Mouse (Mus musculus) MEL (cell line): ENCODE measurements around the gene Timm22. TPM values are rescaled to one million over a fixed set of nuclear protein-coding genes. Genes with fewer than 3 reads are reported as not detected.
A peak's percentile ranks its signal among the peaks of the same experiment; 100 is the strongest.

Source experiments
- DNase-seq: peaks from one replicate; pipeline ENCODE4 v3.0.0; 2011; ENCODE audit warnings: low read depth, low spot score
- H3K27ac ChIP-seq: 2 replicates; pipeline ENCODE4 v1.5.1; 2012; ENCODE audit warnings: low read depth, mild to moderate bottlenecking, control low read depth, low read length, moderate library complexity; ENCODE audit not compliant: control insufficient read depth
- H3K27me3 ChIP-seq, 2 experiments: fragments of 150-350 bp in 1 of 2; sonication (generic) in 1 of 2; 2 replicates each; pipeline ENCODE4 v1.6.1; 2012; ENCODE audit warnings: low read length in 2 of 2, mild to moderate bottlenecking in 2 of 2, improper control_type of control experiment in 1 of 2, moderate library complexity in 1 of 2; ENCODE audit not compliant: insufficient read depth in 2 of 2, control insufficient read depth in 1 of 2
- H3K36me3 ChIP-seq, 2 experiments: 2 replicates each; pipeline ENCODE4 v1.6.1; 2012 to 2014; ENCODE audit warnings: low read length in 2 of 2, improper control_type of control experiment in 1 of 2, inconsistent platforms in 1 of 2, mild to moderate bottlenecking in 1 of 2; ENCODE audit not compliant: insufficient read depth in 2 of 2, control insufficient read depth in 1 of 2
- H3K4me1 ChIP-seq, 2 experiments: fragments of 150-350 bp in 1 of 2; sonication (generic) in 1 of 2; 2 replicates each; pipeline ENCODE4 v1.6.1; 2012; ENCODE audit warnings: low read length in 2 of 2, improper control_type of control experiment in 1 of 2, mild to moderate bottlenecking in 1 of 2; ENCODE audit not compliant: insufficient read depth in 2 of 2, control insufficient read depth in 1 of 2
- H3K4me3 ChIP-seq, 2 experiments: fragments of 150-350 bp in 1 of 2; sonication (generic) in 1 of 2; 2 replicates each; pipeline ENCODE4 v1.5.1; 2012; ENCODE audit warnings: low read depth in 2 of 2, low read length in 2 of 2, mild to moderate bottlenecking in 2 of 2, moderate library complexity in 2 of 2, control low read depth in 1 of 2, improper control_type of control experiment in 1 of 2; ENCODE audit not compliant: control insufficient read depth in 1 of 2, insufficient read depth in 1 of 2
- H3K79me2 ChIP-seq: 2 replicates; pipeline ENCODE4 v1.6.1; 2012; ENCODE audit warnings: mild to moderate bottlenecking, low read length, moderate library complexity; ENCODE audit not compliant: control insufficient read depth, poor library complexity, insufficient read depth
- H3K9ac ChIP-seq: 2 replicates; pipeline ENCODE4 v1.6.1; 2012; ENCODE audit warnings: low read depth, mild to moderate bottlenecking, control low read depth, low read length, moderate library complexity; ENCODE audit not compliant: control insufficient read depth, poor library complexity, severe bottlenecking
- H3K9me3 ChIP-seq: fragments of 150-350 bp; sonication (generic); replicated peaks from 2 replicates; pipeline ENCODE4 v1.6.1; 2012; ENCODE audit warnings: mild to moderate bottlenecking, low read length, improper control_type of control experiment, moderate library complexity; ENCODE audit not compliant: insufficient read depth
- BHLHE40 ChIP-seq: IDR thresholded peaks from 2 replicates; pipeline ENCODE4 v1.6.1; 2012; ENCODE audit warnings: low read depth, mild to moderate bottlenecking, inconsistent platforms, low read length, improper control_type of control experiment, borderline replicate concordance
- CHD2 ChIP-seq: IDR thresholded peaks from 2 replicates; pipeline ENCODE4 v1.6.1; 2011; ENCODE audit warnings: low read length, improper control_type of control experiment
- CTCF ChIP-seq, 3 experiments: IDR thresholded peaks in 2 of 3; conservative IDR thresholded peaks in 1 of 3; 2 replicates each; pipeline ENCODE4 v1.5.1; 2011 to 2012; ENCODE audit warnings: low read length in 3 of 3, low read depth in 2 of 3, mild to moderate bottlenecking in 2 of 3, improper control_type of control experiment in 1 of 3, inconsistent platforms in 1 of 3, mixed read lengths in 1 of 3, moderate library complexity in 1 of 3; ENCODE audit not compliant: control insufficient read depth in 1 of 3, insufficient read depth in 1 of 3, poor library complexity in 1 of 3, severe bottlenecking in 1 of 3
- ETS1 ChIP-seq: IDR thresholded peaks from 2 replicates; pipeline ENCODE4 v1.6.1; 2012; ENCODE audit warnings: low read depth, mild to moderate bottlenecking, inconsistent platforms, low read length, improper control_type of control experiment, moderate library complexity
- GABPA ChIP-seq: IDR thresholded peaks from 2 replicates; pipeline ENCODE4 v1.6.1; 2012; ENCODE audit warnings: low read depth, mild to moderate bottlenecking, inconsistent platforms, low read length, improper control_type of control experiment, moderate library complexity
- HCFC1 ChIP-seq: IDR thresholded peaks from 2 replicates; pipeline ENCODE4 v1.6.1; 2012; ENCODE audit warnings: low read depth, mild to moderate bottlenecking, inconsistent platforms, low read length, improper control_type of control experiment, moderate library complexity
- MAFK ChIP-seq: IDR thresholded peaks from 2 replicates; pipeline ENCODE4 v1.6.1; 2011; ENCODE audit warnings: low read depth, mild to moderate bottlenecking, low read length, improper control_type of control experiment, borderline replicate concordance
- MAZ ChIP-seq: IDR thresholded peaks from 2 replicates; pipeline ENCODE4 v1.6.1; 2012; ENCODE audit warnings: low read depth, mild to moderate bottlenecking, inconsistent platforms, low read length, improper control_type of control experiment
- NELFE ChIP-seq: IDR thresholded peaks from 2 replicates; pipeline ENCODE4 v1.6.1; 2011; ENCODE audit warnings: low read depth, low read length, improper control_type of control experiment
- POLR2A ChIP-seq, 2 experiments: IDR thresholded peaks; 2 replicates each; pipeline ENCODE4 v1.6.1; 2011 to 2012; ENCODE audit warnings: low read length in 2 of 2, mild to moderate bottlenecking in 2 of 2, control low read depth in 1 of 2, improper control_type of control experiment in 1 of 2, low read depth in 1 of 2, moderate library complexity in 1 of 2; ENCODE audit not compliant: control insufficient read depth in 1 of 2, insufficient read depth in 1 of 2, poor library complexity in 1 of 2
- RAD21 ChIP-seq: IDR thresholded peaks from 2 replicates; pipeline ENCODE4 v1.6.1; 2011; ENCODE audit warnings: mild to moderate bottlenecking, low read depth, low read length, improper control_type of control experiment
- SIN3A ChIP-seq: IDR thresholded peaks from 2 replicates; pipeline ENCODE4 v1.6.1; 2012; ENCODE audit warnings: low read length, improper control_type of control experiment, inconsistent platforms
- SMC3 ChIP-seq: IDR thresholded peaks from 2 replicates; pipeline ENCODE4 v1.6.1; 2011; ENCODE audit warnings: low read depth, low read length, improper control_type of control experiment
- ZKSCAN1 ChIP-seq: IDR thresholded peaks from 2 replicates; pipeline ENCODE4 v1.6.1; 2012; ENCODE audit warnings: low read depth, mild to moderate bottlenecking, inconsistent platforms, low read length, improper control_type of control experiment, moderate library complexity
- ZMIZ1 ChIP-seq: IDR thresholded peaks from 2 replicates; pipeline ENCODE4 v1.6.1; 2012; ENCODE audit warnings: low read depth, mild to moderate bottlenecking, inconsistent platforms, low read length, improper control_type of control experiment, moderate library complexity
- ZNF384 ChIP-seq: IDR thresholded peaks from 2 replicates; pipeline ENCODE4 v1.6.1; 2012; ENCODE audit warnings: low read depth, mild to moderate bottlenecking, inconsistent platforms, low read length, improper control_type of control experiment
- polyA plus RNA-seq, 2 experiments: library from polyadenylated mRNA; stranded (reverse) in 1 of 2; unstranded in 1 of 2; fragments of >175 nt in 1 of 2; fragments of >200 nt in 1 of 2; gene quantifications; 2 replicates each; pipeline versions ENCODE4 v1.2.1 to v1.2.4; 2012; ENCODE audit warnings: low replicate concordance in 2 of 2, low read depth in 1 of 2; ENCODE audit not compliant: insufficient read length in 2 of 2, insufficient read depth in 1 of 2, missing spikeins in 1 of 2
- total RNA-seq: library from RNA; depleted of rRNA; stranded (reverse); fragments of 300-350 nt; gene quantifications from 2 replicates; pipeline ENCODE4 v1.2.3, GENCODE M21; 2012

Gene Timm22
- total and polyA plus RNA-seq, 3 experiments, result 47.4 to 77.0 TPM; not detected in 1

- Histone ChIP-seq H3K27me3 (no peaks in the 10 kb centered on the region), H3K79me2 (peaks cover 3% of the 10 kb centered on the region), H3K9me3 (no peaks in the 10 kb centered on the region), H3K9ac (no peak overlapping the region), H3K36me3 (peaks cover 0 to 4% of the 10 kb centered on the region in 2 experiments; a peak in 2 of 4 replicates), H3K4me3 (no peak overlapping the region), H3K27ac (no peak overlapping the region), H3K4me1 (no peaks in the 10 kb centered on the region)
- no peak for DNase-seq
- no peak for TF ChIP-seq ZMIZ1
Observed at GRCm38 (mm10) chr11:76385746-76386145, 21.0 kb upstream of the Timm22 start.

GRCm38 (mm10) chr11:76387097-76387496 is 19.7 kb upstream of the Timm22 start:
- H3K9me3 ChIP-seq, result no peaks in the 10 kb centered on the region
- H3K36me3 ChIP-seq, result peaks cover 0 to 6% of the 10 kb centered on the region in 2 experiments; a peak in 2 of 4 replicates
- no peak for DNase-seq
- no peak overlapping the region for H3K9ac ChIP-seq
- no peaks in the 10 kb centered on the region for H3K4me1 ChIP-seq
- peaks cover 9% of the 10 kb centered on the region for H3K79me2 ChIP-seq
- TF ChIP-seq RAD21, result peak; percentile 22
- no peak for TF ChIP-seq ZNF384
- TF ChIP-seq SMC3, result peak; percentile 26; the same call in 1 of the 2 replicates
- TF ChIP-seq ZMIZ1, result no peak
- peak; percentile 40 to 57 (median 51); a peak in 5 of 6 replicates for TF ChIP-seq CTCF (IDR thresholded peaks at IDR 0.05 in 2 of 3, conservative IDR thresholded peaks at IDR 0.05 in 1 of 3; ENCODE audit: control insufficient read depth in 1 of 3, insufficient read depth in 1 of 3, low read depth in 2 of 3, low read length in 3 of 3, poor library complexity in 1 of 3, severe bottlenecking in 1 of 3)
- TF ChIP-seq, all 39 proteins: peak for 3
- no peak overlapping the region for H3K27ac ChIP-seq
- H3K27me3 ChIP-seq, result no peaks in the 10 kb centered on the region
- no peak overlapping the region for H3K4me3 ChIP-seq

- DNase-seq, result no peak
- peaks cover 22% of the 10 kb centered on the region for H3K79me2 ChIP-seq
- H3K4me3 ChIP-seq, result no peak overlapping the region
- no peaks in the 10 kb centered on the region for H3K9me3 ChIP-seq
- H3K36me3 ChIP-seq, result peaks cover 0 to 11% of the 10 kb centered on the region in 2 experiments; a peak in 2 of 4 replicates
- no peaks in the 10 kb centered on the region for H3K27me3 ChIP-seq
- H3K27ac ChIP-seq, result no peak overlapping the region
- H3K9ac ChIP-seq, result no peak overlapping the region
- TF ChIP-seq GABPA (no peak), HCFC1 (no peak), POLR2A (IDR thresholded peaks at IDR 0.05; ENCODE audit: control insufficient read depth in 1 of 2, insufficient read depth in 1 of 2, low read depth in 1 of 2, low read length in 2 of 2, poor library complexity in 1 of 2) (no peak), NELFE (no peak)
- no peaks in the 10 kb centered on the region for H3K4me1 ChIP-seq
Observed at GRCm38 (mm10) chr11:76388711-76389110, 18.0 kb upstream of the Timm22 start.

GRCm38 (mm10) chr11:76392532-76392931 is 14.2 kb upstream of the Timm22 start:
- TF ChIP-seq MAZ, result no peak
- TF ChIP-seq BHLHE40, result no peak
- TF ChIP-seq CHD2, result no peak
- TF ChIP-seq RAD21, result no peak
- TF ChIP-seq ZKSCAN1, result no peak
- TF ChIP-seq ETS1, result no peak
- TF ChIP-seq MAFK, result no peak
- TF ChIP-seq SIN3A, result no peak
- no peak for TF ChIP-seq ZNF384
- Histone ChIP-seq H3K27me3 (no peaks in the 10 kb centered on the region), H3K79me2 (peaks cover 44% of the 10 kb centered on the region), H3K27ac (no peak overlapping the region), H3K36me3 (peaks cover 11 to 16% of the 10 kb centered on the region in 2 experiments), H3K9me3 (no peaks in the 10 kb centered on the region), H3K4me1 (peaks cover 14 to 17% of the 10 kb centered on the region in 2 experiments), H3K9ac (no peak overlapping the region), H3K4me3 (no peak overlapping the region)
- no peak for DNase-seq
